Comparison of ENCODE assay signal across 8 mouse cellular contexts in the genomic region with DNA sequence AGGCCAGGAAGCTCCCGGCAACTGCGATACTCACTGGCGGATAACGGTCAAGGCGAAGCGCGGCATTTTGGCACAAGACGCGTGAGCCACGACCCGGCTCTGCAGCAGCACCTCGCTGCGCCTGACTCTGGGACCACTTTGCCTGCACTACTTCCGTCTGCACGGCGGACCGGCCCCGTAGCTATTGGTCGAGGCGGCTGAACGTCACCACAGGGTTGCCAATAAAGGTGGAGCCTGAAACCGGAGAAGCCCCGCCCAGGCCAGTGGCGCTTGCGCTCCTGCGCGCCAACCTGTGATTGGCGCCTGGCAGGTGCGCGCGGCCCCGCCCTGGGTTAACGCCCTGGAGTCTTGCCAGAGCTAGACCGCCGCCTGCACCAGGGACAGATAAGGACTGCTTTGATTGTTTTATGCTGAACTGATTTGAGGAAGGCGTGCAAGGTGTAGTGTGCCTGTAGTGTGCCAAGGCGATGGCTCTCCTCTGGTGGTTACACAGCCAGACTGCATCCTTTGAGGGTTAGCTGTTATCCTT. TPM values are rescaled to one million over a fixed set of nuclear protein-coding genes. Genes with fewer than 3 reads are reported as not detected.
DNase-seq lines count a peak whose midpoint lies in the region; ATAC-seq and TF ChIP-seq lines count a peak whose summit lies in the region.

Gene Tigar, minus strand, starts transcription at position 156 of the 529 bp plus-strand sequence.

- under 1% methylated on average over 37 of the region's 37 CpGs for WGBS in forebrain, embryonic 11.5 days
- under 1% methylated on average over 37 of the region's 37 CpGs for WGBS in heart, embryonic 16.5 days
- under 1% methylated on average over 37 of the region's 37 CpGs for WGBS in liver, embryonic 15.5 days (ENCODE audit: insufficient replicate concordance)
- under 1% methylated on average over 37 of the region's 37 CpGs for WGBS in neural tube, embryonic 12.5 days

- H3K9ac ChIP-seq in CH12.LX (ENCODE audit: insufficient read depth, low read depth), result peak within 1 kb of the TSS; percentile 85
- H3K9ac ChIP-seq in forebrain, embryonic 11.5 days (ENCODE audit: low read length), result peak within 1 kb of the TSS; percentile 66
- peak within 1 kb of the TSS; percentile 78 for H3K9ac ChIP-seq in heart, embryonic 16.5 days (ENCODE audit: low read length)
- H3K9ac ChIP-seq in liver, embryonic 15.5 days, result 0 out of 2 replicates have a peak within 1 kb of the TSS, but pooled peaks have one; percentile 8
- peak within 1 kb of the TSS; percentile 59 for H3K9ac ChIP-seq in neural tube, embryonic 12.5 days

- H3K36me3 ChIP-seq in CH12.LX (replicated peaks in 1 of 2; ENCODE audit: control insufficient read depth in 1 of 2, insufficient read depth in 1 of 2, low read length in 1 of 2), result peaks cover 5 to 11% of the 10 kb centered on the region in 2 experiments
- no peaks in the 10 kb centered on the region for H3K36me3 ChIP-seq in forebrain, embryonic 11.5 days (ENCODE audit: control insufficient read depth, insufficient read depth, low read length)
- no peaks in the 10 kb centered on the region for H3K36me3 ChIP-seq in heart, embryonic 16.5 days (ENCODE audit: control insufficient read depth, insufficient read depth)
- H3K36me3 ChIP-seq in liver, embryonic 15.5 days (replicated peaks), result no peaks in the 10 kb centered on the region
- H3K36me3 ChIP-seq in neural tube, embryonic 12.5 days, result no peaks in the 10 kb centered on the region

- peaks cover 0 to 29% of the 10 kb centered on the region in 2 experiments; a peak in 2 of 4 replicates for H3K4me1 ChIP-seq in CH12.LX (ENCODE audit: control insufficient read depth in 1 of 2, insufficient read depth in 2 of 2)
- H3K4me1 ChIP-seq in forebrain, embryonic 11.5 days (replicated peaks; ENCODE audit: control insufficient read depth, insufficient read depth, low read length), result peaks cover 4% of the 10 kb centered on the region; the same call in 1 of the 2 replicates
- H3K4me1 ChIP-seq in heart, embryonic 16.5 days (ENCODE audit: control insufficient read depth, insufficient read depth, low read length), result peaks cover 20% of the 10 kb centered on the region
- H3K4me1 ChIP-seq in liver, embryonic 15.5 days (replicated peaks), result peaks cover 3% of the 10 kb centered on the region; the same call in 1 of the 2 replicates
- H3K4me1 ChIP-seq in neural tube, embryonic 12.5 days, result peaks cover 8% of the 10 kb centered on the region; the same call in 1 of the 2 replicates

- in situ Hi-C loops in CH12.LX (cut with MboI; ENCODE audit: low pct_ligation_motif_present, low pct_unique_long_range_greater_than_20kb, low sequenced_read_pairs), result loop anchor here (10.0 to 25.0 kb wide), 2 partner anchors 145 to 322 kb away; no protein-coding TSS in a partner anchor

- H3K4me2 ChIP-seq in CH12.LX (ENCODE audit: insufficient read depth, low read depth, poor library complexity, severe bottlenecking), result peak within 1 kb of the TSS; percentile 97
- H3K4me2 ChIP-seq in forebrain, embryonic 11.5 days (ENCODE audit: low read depth, low read length, severe bottlenecking), result peak within 1 kb of the TSS; percentile 89
- peak within 1 kb of the TSS; percentile 97 for H3K4me2 ChIP-seq in heart, embryonic 16.5 days (ENCODE audit: low read depth, low read length)
- H3K4me2 ChIP-seq in liver, embryonic 15.5 days, result peak within 1 kb of the TSS; percentile 66
- peak within 1 kb of the TSS; percentile 88 for H3K4me2 ChIP-seq in neural tube, embryonic 12.5 days (replicated peaks)

- no peak for TF ChIP-seq CTCF in CH12.LX (conservative IDR thresholded peaks at IDR 0.05 in 1 of 2, IDR thresholded peaks at IDR 0.05 in 1 of 2; ENCODE audit: low read depth in 2 of 2, low read length in 2 of 2)

- ATAC-seq in forebrain, embryonic 11.5 days (replicated peaks; ENCODE audit: low FRiP score), result peak; percentile 100
- peak; percentile 99 for ATAC-seq in heart, embryonic 16.5 days (replicated peaks; ENCODE audit: extremely low read depth, insufficient read depth, low FRiP score)
- ATAC-seq in liver, embryonic 15.5 days (ENCODE audit: insufficient read depth), result peak; percentile 89
- ATAC-seq in neural tube, embryonic 12.5 days (ENCODE audit: low FRiP score, low read depth), result peak; percentile 100

- peaks cover 15% of the 10 kb centered on the region for H3K79me2 ChIP-seq in CH12.LX (replicated peaks; ENCODE audit: control insufficient read depth, extremely low read depth, insufficient read depth, poor library complexity, severe bottlenecking)

- no peak within 1 kb of the TSS for H3K27ac ChIP-seq in CH12.LX (ENCODE audit: insufficient read depth, low read depth)
- H3K27ac ChIP-seq in forebrain, embryonic 11.5 days (ENCODE audit: low read depth, low read length), result no peak within 1 kb of the TSS
- H3K27ac ChIP-seq in heart, embryonic 16.5 days (ENCODE audit: low read length), result peak within 1 kb of the TSS; percentile 62
- H3K27ac ChIP-seq in liver, embryonic 15.5 days (replicated peaks), result no peak within 1 kb of the TSS
- H3K27ac ChIP-seq in neural tube, embryonic 12.5 days, result no peak within 1 kb of the TSS

- TF ChIP-seq POLR2A in CH12.LX (IDR thresholded peaks at IDR 0.05; ENCODE audit: low read depth, low read length), result peak; percentile 99

- peak; percentile 97 for DNase-seq in CH12.LX (ENCODE audit: extremely low read depth)
- DNase-seq in c-Kit-positive CD71-positive TER-119-negative erythroid progenitor cells, embryonic 14.5 days (ENCODE audit: low read depth), result peak; percentile 66
- peak; percentile 96 for DNase-seq in forebrain, embryonic 11.5 days (ENCODE audit: low spot score)
- DNase-seq in kidney, postnatal 36 days, result peak; percentile 94 to 95
- DNase-seq in telencephalon, adult 2 months (ENCODE audit: low read depth, low spot score), result peak; percentile 89

- dilution Hi-C loops in CH12.LX (cut with MboI; ENCODE audit: extremely low pct_ligation_motif_present, extremely low pct_unique_long_range_greater_than_20kb, low sequenced_read_pairs), result no loop called here

- peak within 1 kb of the TSS; percentile 68 to 86 (median 77) for H3K4me3 ChIP-seq in CH12.LX (replicated peaks in 1 of 3; ENCODE audit: low read depth in 2 of 3, low read length in 2 of 3, poor library complexity in 1 of 3)
- peak within 1 kb of the TSS; percentile 61 for H3K4me3 ChIP-seq in forebrain, embryonic 11.5 days (ENCODE audit: low read depth, low read length)
- H3K4me3 ChIP-seq in heart, embryonic 16.5 days (ENCODE audit: low read length), result peak within 1 kb of the TSS; percentile 80
- H3K4me3 ChIP-seq in liver, embryonic 15.5 days (replicated peaks), result peak within 1 kb of the TSS; percentile 56
- peak within 1 kb of the TSS; percentile 56 for H3K4me3 ChIP-seq in neural tube, embryonic 12.5 days

- H3K27me3 ChIP-seq in CH12.LX (replicated peaks), result peaks cover 15% of the 10 kb centered on the region
- no peaks in the 10 kb centered on the region for H3K27me3 ChIP-seq in forebrain, embryonic 11.5 days (ENCODE audit: control insufficient read depth, insufficient read depth, low read length)
- no peaks in the 10 kb centered on the region for H3K27me3 ChIP-seq in heart, embryonic 16.5 days (ENCODE audit: control insufficient read depth, insufficient read depth, low read length)
- H3K27me3 ChIP-seq in liver, embryonic 15.5 days, result peaks cover 37% of the 10 kb centered on the region
- H3K27me3 ChIP-seq in neural tube, embryonic 12.5 days (replicated peaks), result no peaks in the 10 kb centered on the region

- TF ChIP-seq EP300 in CH12.LX (IDR thresholded peaks at IDR 0.05; ENCODE audit: low read length), result no peak

- H3K9me3 ChIP-seq in CH12.LX (replicated peaks; ENCODE audit: low read length), result no peaks in the 10 kb centered on the region
- H3K9me3 ChIP-seq in forebrain, embryonic 11.5 days (ENCODE audit: control insufficient read depth, low read length), result no peaks in the 10 kb centered on the region
- H3K9me3 ChIP-seq in heart, embryonic 16.5 days (replicated peaks; ENCODE audit: control insufficient read depth, low read length), result no peaks in the 10 kb centered on the region
- no peaks in the 10 kb centered on the region for H3K9me3 ChIP-seq in liver, embryonic 15.5 days (replicated peaks)
- H3K9me3 ChIP-seq in neural tube, embryonic 12.5 days, result no peaks in the 10 kb centered on the region

- no peak for TF ChIP-seq RAD21 in CH12.LX (IDR thresholded peaks at IDR 0.05; ENCODE audit: low read depth, low read length)

TF ChIP-seq in CH12.LX, 34 proteins besides CTCF, POLR2A, EP300 and RAD21 (continues in another document):
- TF ChIP-seq MXI1 (IDR thresholded peaks at IDR 0.05; ENCODE audit: low read depth, low read length), result peak; percentile 94
- TF ChIP-seq BHLHE40 (IDR thresholded peaks at IDR 0.05; ENCODE audit: low read depth, low read length), result peak; percentile 49; the same call in 1 of the 2 replicates
- TF ChIP-seq USF1 (IDR thresholded peaks at IDR 0.05; ENCODE audit: low read depth, low read length), result no peak
- TF ChIP-seq MEF2A (IDR thresholded peaks at IDR 0.05; ENCODE audit: borderline replicate concordance, low read depth, low read length), result no peak
- TF ChIP-seq USF2 (conservative IDR thresholded peaks at IDR 0.05; ENCODE audit: low read depth, low read length), result no peak
- TF ChIP-seq ZNF384 (IDR thresholded peaks at IDR 0.05; ENCODE audit: low read depth, low read length), result no peak
- TF ChIP-seq ELF1 (IDR thresholded peaks at IDR 0.05; ENCODE audit: low read depth, low read length), result peak; percentile 86
- no peak for TF ChIP-seq ZC3H11A (IDR thresholded peaks at IDR 0.05; ENCODE audit: low read depth, low read length)
- no peak for TF ChIP-seq JUND (conservative IDR thresholded peaks at IDR 0.05; ENCODE audit: low read depth, low read length)
- TF ChIP-seq SMC3 (IDR thresholded peaks at IDR 0.05; ENCODE audit: low read depth, low read length), result no peak
- peak; percentile 91 for TF ChIP-seq NRF1 (IDR thresholded peaks at IDR 0.05; ENCODE audit: low read depth, low read length)
- no peak; the same call in 1 of the 2 replicates for TF ChIP-seq IRF4 (IDR thresholded peaks at IDR 0.05; ENCODE audit: low read depth, low read length)
- no peak for TF ChIP-seq GABPA (IDR thresholded peaks at IDR 0.05; ENCODE audit: insufficient replicate concordance, low read depth, low read length)
- TF ChIP-seq SIN3A (IDR thresholded peaks at IDR 0.05; ENCODE audit: low read length), result peak; percentile 69
- TF ChIP-seq CHD1 (IDR thresholded peaks at IDR 0.05; ENCODE audit: low read depth, low read length), result no peak
- no peak for TF ChIP-seq KAT2A (IDR thresholded peaks at IDR 0.05; ENCODE audit: insufficient replicate concordance, low read length)

RNA-seq across cellular contexts. Expression of gene Tigar, which starts in this region (rescaled TPM):
- total RNA-seq in CH12.LX (2012; rRNA removed) (8.9 and 12.4 TPM in 2 replicates), CH12.LX (2014; rRNA removed) (11.5 and 11.8 TPM in 2 replicates)
- 18.6 and 20.8 TPM in 2 replicates for polyA plus RNA-seq in CH12.LX (2012; ENCODE audit: insufficient read length, low read depth)
- 5.3 and 6.8 TPM in 2 replicates for polyA plus RNA-seq in forebrain, embryonic 11.5 days (2014; fragmentation: Nextera tagmentation; extraction: Ambion mirVana)
- polyA plus RNA-seq in heart, embryonic 16.5 days (2015; fragmentation: Nextera tagmentation; extraction: Ambion mirVana), result 7.7 and 8.2 TPM in 2 replicates
- 0.52 and 0.53 TPM in 2 replicates for polyA plus RNA-seq in liver, embryonic 15.5 days (2015; fragmentation: Nextera tagmentation; extraction: Ambion mirVana)
- polyA plus RNA-seq in neural tube, embryonic 12.5 days (2016; fragmentation: Nextera tagmentation; extraction: Ambion mirVana), result 7.9 and 8.3 TPM in 2 replicates

Comparison
In these comparisons a context has a peak if more than half of its experiments do, and no peak if none do; other contexts are left out.
1. Peak in ATAC-seq, H3K4me3 ChIP-seq, H3K9ac ChIP-seq and H3K4me2 ChIP-seq in liver, embryonic 15.5 days; RNA of the gene not detected or under 1 TPM.
2. H3K9ac ChIP-seq: peak in every context shown above with its lines; median percentile 85 in CH12.LX; 78 in heart, embryonic 16.5 days; 66 in forebrain, embryonic 11.5 days; 59 in neural tube, embryonic 12.5 days; 8 in liver, embryonic 15.5 days.